Mouse (Mus musculus) heart, postnatal 25 days (tissue): Measurements from ENCODE around the gene Pcgf6. TPM values are rescaled to one million over a fixed set of nuclear protein-coding genes. Genes with fewer than 3 reads are reported as not detected.

Source experiments
- DNase-seq: peaks from one replicate; pipeline ENCODE4 v3.0.0; 2022; ENCODE audit warnings: low spot score
- intact Hi-C: fragments of 180-260 bp; cut with DNase I; formaldehyde crosslinking; loops from one replicate; pipeline ENCODE4 v1.15.1; 2025
- total RNA-seq, 2 experiments: library from RNA; stranded (reverse); gene quantifications; 2 replicates each; pipeline ENCODE4 v1.2.3; 2021

Pcgf6 gene
- total RNA-seq, 2 experiments from 2014 or later = 2.8 to 3.2 TPM

GRCm38 (mm10) chr19:47031770-47032169 lies 18.9 kb downstream of the Pcgf6 start:
- intact Hi-C loops = no loop called here

GRCm38 (mm10) chr19:47029796-47030195 lies 20.9 kb downstream of the Pcgf6 start:
- no peak for DNase-seq
- intact Hi-C loops = no loop called here

More at GRCm38 (mm10) chr19:47031770-47032169, 18.9 kb downstream of the Pcgf6 start:
- no peak for DNase-seq

GRCm38 (mm10) chr19:47026513-47026912 lies 24.2 kb downstream of the Pcgf6 start:
- DNase-seq = no peak
- intact Hi-C loops = no loop called here

- intact Hi-C loops = no loop called here
- no peak for DNase-seq
Measured at GRCm38 (mm10) chr19:47024954-47025353, 25.8 kb downstream of the Pcgf6 start.

- DNase-seq = no peak
Measured at GRCm38 (mm10) chr19:47023546-47023945, 27.2 kb downstream of the Pcgf6 start.

GRCm38 (mm10) chr19:47022709-47023108 lies 28.0 kb downstream of the Pcgf6 start:
- DNase-seq = no peak
- intact Hi-C loops = no loop called here

More at GRCm38 (mm10) chr19:47023546-47023945, 27.2 kb downstream of the Pcgf6 start:
- intact Hi-C loops = no loop called here

GRCm38 (mm10) chr19:47019326-47019725 lies 31.4 kb downstream of the Pcgf6 start:
- intact Hi-C loops = no loop called here
- DNase-seq = no peak

- intact Hi-C loops = no loop called here
- DNase-seq = no peak
Measured at GRCm38 (mm10) chr19:47018330-47018729, 32.4 kb downstream of the Pcgf6 start.

GRCm38 (mm10) chr19:47017831-47018230 lies 32.9 kb downstream of the Pcgf6 start:
- DNase-seq = no peak
- intact Hi-C loops = no loop called here

- DNase-seq = no peak
- intact Hi-C loops = no loop called here
Measured at GRCm38 (mm10) chr19:47016487-47016886, 34.2 kb downstream of the Pcgf6 start.

- intact Hi-C loops = no loop called here
- DNase-seq = no peak
Measured at GRCm38 (mm10) chr19:47015965-47016364, 34.7 kb downstream of the Pcgf6 start.

- no peak for DNase-seq
- intact Hi-C loops = no loop called here
Measured at GRCm38 (mm10) chr19:47015396-47015795, 35.3 kb downstream of the Pcgf6 start.

- intact Hi-C loops = no loop called here
- DNase-seq = no peak
Measured at GRCm38 (mm10) chr19:47014447-47015381, 36.0 kb downstream of the Pcgf6 start, which contains the start of the genes Ina and Nt5c2. TSS of gene Ina (plus strand) at chr19:47014698. TSS of gene Nt5c2 (minus strand) at chr19:47015153.

GRCm38 (mm10) chr19:47014159-47014446 lies 36.6 kb downstream of the Pcgf6 start:
- intact Hi-C loops = no loop called here
- no peak for DNase-seq

- no peak for DNase-seq
- intact Hi-C loops = no loop called here
Measured at GRCm38 (mm10) chr19:47013340-47014158, 37.2 kb downstream of the Pcgf6 start.

- DNase-seq = no peak
- intact Hi-C loops = no loop called here
Measured at GRCm38 (mm10) chr19:47012521-47013130, 38.1 kb downstream of the Pcgf6 start.

- intact Hi-C loops = no loop called here
- no peak for DNase-seq
Measured at GRCm38 (mm10) chr19:47009943-47010342, 40.8 kb downstream of the Pcgf6 start.

- DNase-seq = no peak
- intact Hi-C loops = no loop called here
Measured at GRCm38 (mm10) chr19:47009420-47009819, 41.3 kb downstream of the Pcgf6 start.

GRCm38 (mm10) chr19:47006321-47006720 lies 44.4 kb downstream of the Pcgf6 start:
- no peak for DNase-seq
- intact Hi-C loops = no loop called here

GRCm38 (mm10) chr19:47005873-47006272 lies 44.8 kb downstream of the Pcgf6 start:
- intact Hi-C loops = no loop called here
- no peak for DNase-seq
